Mouse (Mus musculus): Measurements from ENCODE around the gene Tmem136. TPM values are rescaled to one million over a fixed set of nuclear protein-coding genes. Genes with fewer than 3 reads are reported as not detected.
"Not testable (repeated sequence)": the region's sequence is repeated elsewhere in the genome, so short reads cannot be mapped to it uniquely, and the experiment has no call there.

Gene Tmem136
- polyA plus RNA-seq, 1 experiment from 2014 or later = 9.7 TPM

DNA sequence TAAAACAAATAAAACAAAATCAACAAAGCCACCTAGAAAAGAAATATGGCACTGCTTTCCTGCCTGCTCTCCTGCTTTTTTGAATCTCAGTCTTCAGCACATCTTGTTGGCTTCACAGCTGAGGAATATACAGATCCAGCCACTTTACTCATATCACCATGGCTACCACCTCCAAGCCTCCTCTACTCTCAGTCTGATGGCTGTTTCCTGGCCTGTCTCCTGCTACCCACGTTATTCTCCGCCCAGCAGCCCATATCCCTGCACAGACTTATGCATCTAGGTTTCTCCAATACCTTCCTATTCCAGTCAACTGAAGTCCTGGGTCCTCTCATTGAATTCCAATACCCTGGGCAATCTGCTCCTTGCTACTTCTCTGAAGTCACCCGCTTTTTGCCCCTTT, 17.2 kb upstream of the Tmem136 start:
- no peaks in the 10 kb centered on the region for H3K9me3 ChIP-seq (ENCODE audit: control insufficient read depth, low read length)
- no peak overlapping the region for H3K4me3 ChIP-seq (ENCODE audit: low read length)
- WGBS = 76% methylated on average over 3 of the region's 3 CpGs
- no peak overlapping the region for H3K27ac ChIP-seq (ENCODE audit: low read depth, low read length)
- no peak overlapping the region for H3K9ac ChIP-seq (ENCODE audit: low read depth, low read length)
- no peaks in the 10 kb centered on the region for H3K27me3 ChIP-seq (ENCODE audit: control insufficient read depth, insufficient read depth, low read length)
- peaks cover 9% of the 10 kb centered on the region for H3K4me1 ChIP-seq (ENCODE audit: control insufficient read depth, insufficient read depth, low read length)
- no peak for ATAC-seq (ENCODE audit: low FRiP score, low TSS enrichment)
- no peak overlapping the region for H3K4me2 ChIP-seq (replicated peaks; ENCODE audit: low read depth, low read length)
- no peaks in the 10 kb centered on the region for H3K36me3 ChIP-seq (ENCODE audit: control insufficient read depth, insufficient read depth, low read length)

- H3K9me3 ChIP-seq (ENCODE audit: control insufficient read depth, low read length) = no peaks in the 10 kb centered on the region
- no peak overlapping the region for H3K4me3 ChIP-seq (ENCODE audit: low read length)
- no peaks in the 10 kb centered on the region for H3K27me3 ChIP-seq (ENCODE audit: control insufficient read depth, insufficient read depth, low read length)
- WGBS = 36% methylated on average over 4 of the region's 4 CpGs
- H3K27ac ChIP-seq (ENCODE audit: low read depth, low read length) = no peak overlapping the region
- H3K4me1 ChIP-seq (ENCODE audit: control insufficient read depth, insufficient read depth, low read length) = peaks cover 9% of the 10 kb centered on the region
- H3K9ac ChIP-seq (ENCODE audit: low read depth, low read length) = no peak overlapping the region
- ATAC-seq (ENCODE audit: low FRiP score, low TSS enrichment) = no peak
- H3K36me3 ChIP-seq (ENCODE audit: control insufficient read depth, insufficient read depth, low read length) = no peaks in the 10 kb centered on the region
- H3K4me2 ChIP-seq (replicated peaks; ENCODE audit: low read depth, low read length) = no peak overlapping the region
Measured at GRCm38 (mm10) chr9:43132380-43132779, 16.0 kb upstream of the Tmem136 start.

DNA sequence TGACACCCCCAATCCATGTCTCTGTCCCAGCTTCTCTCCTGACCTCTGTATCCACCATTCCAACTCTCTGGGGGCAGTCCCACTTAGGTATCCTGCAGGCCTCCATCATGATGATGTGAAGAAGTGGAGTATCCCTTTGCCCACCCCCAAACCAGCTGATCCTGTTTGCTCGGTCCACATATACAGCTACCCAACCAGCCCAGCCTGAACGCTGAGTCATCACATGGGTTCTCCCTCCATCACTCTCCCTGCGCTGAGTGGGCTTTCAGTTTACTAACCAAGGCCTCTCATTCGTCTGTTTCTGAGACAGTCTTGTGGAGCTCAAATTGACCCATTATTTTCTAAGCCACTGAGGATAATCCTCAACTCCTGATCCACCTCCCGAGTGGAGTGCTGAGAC, 15.6 kb upstream of the Tmem136 start:
- no peak overlapping the region for H3K27ac ChIP-seq (ENCODE audit: low read depth, low read length)
- no peak for ATAC-seq (ENCODE audit: low FRiP score, low TSS enrichment)
- H3K36me3 ChIP-seq (ENCODE audit: control insufficient read depth, insufficient read depth, low read length) = no peaks in the 10 kb centered on the region
- no peak overlapping the region for H3K9ac ChIP-seq (ENCODE audit: low read depth, low read length)
- no peaks in the 10 kb centered on the region for H3K9me3 ChIP-seq (ENCODE audit: control insufficient read depth, low read length)
- H3K4me2 ChIP-seq (replicated peaks; ENCODE audit: low read depth, low read length) = no peak overlapping the region
- WGBS = 73% methylated on average over 5 of the region's 5 CpGs
- peaks cover 9% of the 10 kb centered on the region for H3K4me1 ChIP-seq (ENCODE audit: control insufficient read depth, insufficient read depth, low read length)
- no peaks in the 10 kb centered on the region for H3K27me3 ChIP-seq (ENCODE audit: control insufficient read depth, insufficient read depth, low read length)
- H3K4me3 ChIP-seq (ENCODE audit: low read length) = no peak overlapping the region

DNA sequence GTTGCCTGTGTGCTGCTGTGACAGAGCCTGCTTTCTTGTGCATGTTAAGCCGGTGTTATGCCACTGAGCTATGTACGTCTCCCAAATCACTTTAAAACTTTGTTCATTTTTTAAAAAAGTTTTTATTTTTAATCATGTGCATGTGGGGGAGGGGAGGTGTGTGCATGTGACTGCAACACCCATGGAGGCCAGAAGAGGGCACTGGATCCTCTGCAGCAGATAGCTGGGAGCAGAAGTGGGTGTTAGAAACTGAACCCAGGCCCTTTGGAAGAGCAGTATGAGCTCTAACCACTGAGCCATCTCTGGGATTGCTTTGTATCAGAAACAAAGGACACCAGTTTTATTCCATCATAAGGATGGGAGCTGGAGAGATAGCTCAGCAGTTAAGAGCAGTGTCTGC, 14.3 kb upstream of the Tmem136 start:
- no peak for ATAC-seq (ENCODE audit: low FRiP score, low TSS enrichment)
- Histone ChIP-seq H3K4me2 (replicated peaks; ENCODE audit: low read depth, low read length) (no peak overlapping the region), H3K27ac (ENCODE audit: low read depth, low read length) (no peak overlapping the region), H3K36me3 (ENCODE audit: control insufficient read depth, insufficient read depth, low read length) (no peaks in the 10 kb centered on the region), H3K27me3 (ENCODE audit: control insufficient read depth, insufficient read depth, low read length) (no peaks in the 10 kb centered on the region), H3K9ac (ENCODE audit: low read depth, low read length) (no peak overlapping the region), H3K4me3 (ENCODE audit: low read length) (no peak overlapping the region), H3K9me3 (ENCODE audit: control insufficient read depth, low read length) (no peaks in the 10 kb centered on the region), H3K4me1 (ENCODE audit: control insufficient read depth, insufficient read depth, low read length) (peaks cover 9% of the 10 kb centered on the region)
- 91% methylated on average over 2 of the region's 2 CpGs for WGBS

DNA sequence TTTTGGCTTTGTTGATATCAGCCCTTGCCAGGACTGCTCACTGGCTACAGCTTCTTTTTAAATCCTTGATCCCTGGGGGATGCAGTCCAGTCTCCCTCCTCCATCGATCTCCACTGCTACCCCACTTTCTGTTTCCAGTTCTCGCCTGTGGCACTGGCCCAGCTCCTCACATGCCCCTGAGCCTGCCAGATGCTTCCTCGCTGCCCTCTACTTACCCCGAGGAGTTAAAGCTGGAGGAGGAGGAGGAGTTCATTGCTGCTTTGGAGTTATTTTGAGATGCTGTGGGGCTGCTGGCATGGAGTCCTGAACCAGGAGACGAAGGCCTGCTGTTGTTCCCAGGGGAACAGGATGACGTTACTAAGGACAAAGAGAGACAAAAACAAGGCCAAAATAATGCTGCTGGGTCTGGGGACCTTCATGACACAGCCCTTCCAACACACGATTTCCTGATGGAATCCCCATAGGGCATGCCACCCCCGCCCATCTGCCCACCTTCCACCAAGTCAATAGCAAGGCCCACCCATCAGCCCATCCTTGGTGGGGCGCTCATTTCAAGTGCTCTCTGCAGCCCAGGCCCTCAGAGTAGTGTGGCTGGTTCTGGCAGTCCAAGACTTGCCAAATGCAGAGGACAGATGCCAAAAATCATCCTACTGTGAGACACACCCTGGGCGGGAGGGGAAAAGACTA, 10.9 kb upstream of the Tmem136 start:
- H3K27me3 ChIP-seq (ENCODE audit: control insufficient read depth, insufficient read depth, low read length) = no peaks in the 10 kb centered on the region
- H3K4me3 ChIP-seq (ENCODE audit: low read length) = no peak overlapping the region
- no peak for ATAC-seq (ENCODE audit: low FRiP score, low TSS enrichment)
- H3K4me2 ChIP-seq (replicated peaks; ENCODE audit: low read depth, low read length) = no peak overlapping the region
- no peaks in the 10 kb centered on the region for H3K36me3 ChIP-seq (ENCODE audit: control insufficient read depth, insufficient read depth, low read length)
- no peaks in the 10 kb centered on the region for H3K9me3 ChIP-seq (ENCODE audit: control insufficient read depth, low read length)
- no peak overlapping the region for H3K9ac ChIP-seq (ENCODE audit: low read depth, low read length)
- H3K4me1 ChIP-seq (ENCODE audit: control insufficient read depth, insufficient read depth, low read length) = peaks cover 9% of the 10 kb centered on the region
- H3K27ac ChIP-seq (ENCODE audit: low read depth, low read length) = no peak overlapping the region
- 75% methylated on average over 10 of the region's 10 CpGs for WGBS

DNA sequence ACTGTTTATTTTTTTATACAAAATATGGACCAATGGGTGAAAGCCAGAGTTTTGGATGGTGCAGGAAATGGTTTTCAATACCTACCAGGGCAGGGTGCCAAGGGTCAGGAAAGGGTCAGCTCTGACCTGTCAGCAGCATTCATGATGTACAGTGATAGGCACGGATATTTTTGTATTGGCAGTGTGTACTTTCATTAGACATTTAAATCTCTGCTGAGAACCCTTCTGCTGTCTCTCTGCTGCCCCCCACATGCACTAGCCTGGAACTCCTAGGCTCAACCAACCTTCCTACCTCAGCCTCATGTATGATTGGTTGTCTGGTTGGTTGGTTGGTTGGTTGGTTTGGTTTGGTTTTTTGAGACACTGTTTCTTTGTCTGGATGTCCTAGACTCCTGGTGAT, 6.0 kb upstream of the Tmem136 start:
- Histone ChIP-seq H3K9ac (ENCODE audit: low read depth, low read length) (no peak overlapping the region), H3K27me3 (ENCODE audit: control insufficient read depth, insufficient read depth, low read length) (no peaks in the 10 kb centered on the region), H3K4me2 (replicated peaks; ENCODE audit: low read depth, low read length) (no peak overlapping the region), H3K4me3 (ENCODE audit: low read length) (no peak overlapping the region), H3K4me1 (ENCODE audit: control insufficient read depth, insufficient read depth, low read length) (no peaks in the 10 kb centered on the region), H3K9me3 (ENCODE audit: control insufficient read depth, low read length) (no peaks in the 10 kb centered on the region), H3K36me3 (ENCODE audit: control insufficient read depth, insufficient read depth, low read length) (no peaks in the 10 kb centered on the region), H3K27ac (ENCODE audit: low read depth, low read length) (no peak overlapping the region)
- no peak for ATAC-seq (ENCODE audit: low FRiP score, low TSS enrichment)
- whole genome bisulfite sequencing = 30% methylated on average over 1 of the region's 1 CpGs

GRCm38 (mm10) chr9:43121948-43122347, 5.6 kb upstream of the Tmem136 start:
- H3K4me1 ChIP-seq (ENCODE audit: control insufficient read depth, insufficient read depth, low read length); H3K9me3 ChIP-seq (ENCODE audit: control insufficient read depth, low read length); ATAC-seq (ENCODE audit: low FRiP score, low TSS enrichment); H3K4me2 ChIP-seq (replicated peaks; ENCODE audit: low read depth, low read length); H3K9ac ChIP-seq (ENCODE audit: low read depth, low read length); H3K27ac ChIP-seq (ENCODE audit: low read depth, low read length); H3K4me3 ChIP-seq (ENCODE audit: low read length); H3K27me3 ChIP-seq (ENCODE audit: control insufficient read depth, insufficient read depth, low read length); H3K36me3 ChIP-seq (ENCODE audit: control insufficient read depth, insufficient read depth, low read length): not testable (repeated sequence)
- 80% methylated on average over 2 of the region's 2 CpGs for WGBS

GRCm38 (mm10) chr9:43116997-43117336, 597 bp upstream of the Tmem136 start:
- Histone ChIP-seq H3K4me3 (ENCODE audit: low read length) (no peak overlapping the region), H3K9me3 (ENCODE audit: control insufficient read depth, low read length) (no peaks in the 10 kb centered on the region), H3K27me3 (ENCODE audit: control insufficient read depth, insufficient read depth, low read length) (no peaks in the 10 kb centered on the region), H3K9ac (ENCODE audit: low read depth, low read length) (no peak overlapping the region), H3K27ac (ENCODE audit: low read depth, low read length) (no peak overlapping the region), H3K36me3 (ENCODE audit: control insufficient read depth, insufficient read depth, low read length) (no peaks in the 10 kb centered on the region), H3K4me1 (ENCODE audit: control insufficient read depth, insufficient read depth, low read length) (peaks cover 6% of the 10 kb centered on the region; the same call in 1 of the 2 replicates), H3K4me2 (replicated peaks; ENCODE audit: low read depth, low read length) (no peak overlapping the region)
- 83% methylated on average over 6 of the region's 6 CpGs for WGBS
- no peak; the same call in 1 of the 2 replicates for ATAC-seq (ENCODE audit: low FRiP score, low TSS enrichment)

DNA sequence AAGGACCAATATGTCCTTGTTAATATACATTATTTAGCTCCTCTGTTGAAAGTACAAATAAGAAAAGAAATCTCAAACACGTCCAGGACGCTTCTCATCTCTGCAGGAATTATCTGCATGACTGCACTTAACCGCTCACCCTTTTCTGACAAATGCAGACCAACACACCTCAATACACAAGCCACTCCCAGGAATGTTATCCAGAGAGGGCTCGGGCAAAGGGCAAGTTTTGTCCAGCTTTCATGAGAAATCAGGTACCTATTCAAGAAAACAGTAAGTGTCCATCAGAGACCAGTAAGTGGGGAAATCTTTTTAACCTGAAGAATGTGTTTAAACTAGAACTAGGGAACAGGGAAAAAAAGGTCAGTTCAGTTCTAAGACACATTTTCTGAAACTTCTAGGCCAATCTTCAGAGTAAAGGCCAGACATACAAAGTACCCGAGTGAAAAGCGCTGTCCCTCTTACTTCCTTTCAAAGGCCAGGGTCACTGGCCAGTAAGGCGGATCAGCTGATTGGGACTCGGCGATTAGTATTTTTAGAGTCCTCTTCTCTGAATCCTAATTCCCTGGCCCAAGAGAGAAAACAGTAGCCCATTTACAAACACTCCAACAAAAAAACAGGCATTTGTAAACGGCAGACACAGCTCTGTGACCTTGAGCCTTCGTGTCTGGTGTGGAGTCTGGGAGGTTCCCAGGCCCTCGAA, 788 bp downstream of the Tmem136 start:
- H3K27ac ChIP-seq (ENCODE audit: low read depth, low read length) = no peak overlapping the region
- peaks cover 11% of the 10 kb centered on the region; the same call in 1 of the 2 replicates for H3K36me3 ChIP-seq (ENCODE audit: control insufficient read depth, insufficient read depth, low read length)
- H3K9ac ChIP-seq (ENCODE audit: low read depth, low read length) = peak overlapping the region; percentile 59
- H3K4me2 ChIP-seq (replicated peaks; ENCODE audit: low read depth, low read length) = peak overlapping the region; percentile 58
- no peaks in the 10 kb centered on the region for H3K9me3 ChIP-seq (ENCODE audit: control insufficient read depth, low read length)
- ATAC-seq (ENCODE audit: low FRiP score, low TSS enrichment) = no peak
- 20% methylated on average over 12 of the region's 12 CpGs for WGBS
- no peaks in the 10 kb centered on the region for H3K27me3 ChIP-seq (ENCODE audit: control insufficient read depth, insufficient read depth, low read length)
- peak overlapping the region; percentile 66 for H3K4me3 ChIP-seq (ENCODE audit: low read length)
- peaks cover 6% of the 10 kb centered on the region; the same call in 1 of the 2 replicates for H3K4me1 ChIP-seq (ENCODE audit: control insufficient read depth, insufficient read depth, low read length)
